Comparison of ENCODE assay signal across 8 mouse cellular contexts in genomic region chr17:55958918-55959728, GRCm38 (mm10). TPM values are rescaled to one million over a fixed set of nuclear protein-coding genes. Genes with fewer than 3 reads are reported as not detected.
DNase-seq lines count a peak whose midpoint lies in the region; ATAC-seq and TF ChIP-seq lines count a peak whose summit lies in the region.

Gene Yju2, plus strand, starts transcription at chr17:55959099.

- peaks cover 19% of the 10 kb centered on the region; the same call in 1 of the 2 replicates for H3K36me3 ChIP-seq in embryonic facial prominence, embryonic 14.5 days (ENCODE audit: control insufficient read depth, insufficient read depth, low read length)
- H3K36me3 ChIP-seq in heart, adult 2 months (ENCODE audit: control insufficient read depth, insufficient read depth, low read length), result no peaks in the 10 kb centered on the region
- peaks cover 31% of the 10 kb centered on the region for H3K36me3 ChIP-seq in limb, embryonic 13.5 days
- H3K36me3 ChIP-seq in midbrain, embryonic 16.5 days (ENCODE audit: control insufficient read depth, insufficient read depth, low read length), result 0 out of 2 replicates have a peak, but pooled peaks cover 3% of the 10 kb centered on the region

- DNase-seq in 3T3-L1 (ENCODE audit: low read depth, low spot score), result peak; percentile 99
- DNase-seq in adrenal gland, postnatal 4 days (ENCODE audit: low spot score in 2 of 2), result peak; percentile 80 to 86
- DNase-seq in embryonic facial prominence, embryonic 14.5 days (ENCODE audit: low spot score), result peak; percentile 98
- peak; percentile 92 to 95 for DNase-seq in heart, adult 2 months
- DNase-seq in kidney, adult 8-10 months, result peak; percentile 94
- peak; percentile 88 to 91 for DNase-seq in spleen, postnatal 10 days (ENCODE audit: low spot score in 2 of 2)

- peak within 1 kb of the TSS; percentile 59 for H3K4me3 ChIP-seq in embryonic facial prominence, embryonic 14.5 days (ENCODE audit: low read depth, low read length)
- H3K4me3 ChIP-seq in heart, adult 2 months, result peak within 1 kb of the TSS; percentile 72
- H3K4me3 ChIP-seq in limb, embryonic 13.5 days, result peak within 1 kb of the TSS; percentile 51
- H3K4me3 ChIP-seq in midbrain, embryonic 16.5 days (ENCODE audit: low read depth, low read length), result peak within 1 kb of the TSS; percentile 51

- ATAC-seq in embryonic facial prominence, embryonic 14.5 days (ENCODE audit: low read depth), result peak; percentile 95
- peak; percentile 93 for ATAC-seq in limb, embryonic 13.5 days (ENCODE audit: low FRiP score, low read depth)
- ATAC-seq in midbrain, embryonic 16.5 days, result peak; percentile 90

- under 1% methylated on average over 45 of the region's 46 CpGs for WGBS in embryonic facial prominence, embryonic 14.5 days
- under 1% methylated on average over 46 of the region's 46 CpGs for WGBS in heart, adult 2 months
- WGBS in limb, embryonic 13.5 days, result under 1% methylated on average over 45 of the region's 46 CpGs
- WGBS in midbrain, embryonic 16.5 days, result under 1% methylated on average over 46 of the region's 46 CpGs

- no peaks in the 10 kb centered on the region for H3K79me2 ChIP-seq in heart, adult 2 months (replicated peaks; ENCODE audit: control insufficient read depth, insufficient read depth, low read length)

- TF ChIP-seq POLR2A in heart, adult 2 months (IDR thresholded peaks at IDR 0.05; ENCODE audit: insufficient read depth, low read depth, low read length), result peak; percentile 86

- no peaks in the 10 kb centered on the region for H3K27me3 ChIP-seq in embryonic facial prominence, embryonic 14.5 days (replicated peaks; ENCODE audit: control insufficient read depth, insufficient read depth, low read length)
- H3K27me3 ChIP-seq in heart, adult 2 months (ENCODE audit: control insufficient read depth, insufficient read depth, low read length), result no peaks in the 10 kb centered on the region
- H3K27me3 ChIP-seq in limb, embryonic 13.5 days, result peaks cover 17% of the 10 kb centered on the region
- no peaks in the 10 kb centered on the region for H3K27me3 ChIP-seq in midbrain, embryonic 16.5 days (ENCODE audit: control insufficient read depth, insufficient read depth, low read depth, low read length)

- peak within 1 kb of the TSS; percentile 96 for H3K27ac ChIP-seq in embryonic facial prominence, embryonic 14.5 days (replicated peaks; ENCODE audit: low read depth, low read length)
- peak within 1 kb of the TSS; percentile 95 for H3K27ac ChIP-seq in heart, adult 2 months
- H3K27ac ChIP-seq in limb, embryonic 13.5 days, result peak within 1 kb of the TSS; percentile 90
- H3K27ac ChIP-seq in midbrain, embryonic 16.5 days (ENCODE audit: low read length), result peak within 1 kb of the TSS; percentile 89

- H3K9ac ChIP-seq in embryonic facial prominence, embryonic 14.5 days (ENCODE audit: low read depth, low read length), result peak within 1 kb of the TSS; percentile 71
- H3K9ac ChIP-seq in heart, adult 2 months (ENCODE audit: low read depth, low read length), result peak within 1 kb of the TSS; percentile 55
- peak within 1 kb of the TSS; percentile 70 for H3K9ac ChIP-seq in limb, embryonic 13.5 days
- H3K9ac ChIP-seq in midbrain, embryonic 16.5 days (ENCODE audit: low read depth, low read length), result peak within 1 kb of the TSS; percentile 57

- peak; percentile 42; the same call in 1 of the 2 replicates for TF ChIP-seq EP300 in heart, adult 2 months (IDR thresholded peaks at IDR 0.05; ENCODE audit: insufficient read depth, low read depth, low read length)

- H3K4me1 ChIP-seq in embryonic facial prominence, embryonic 14.5 days (ENCODE audit: control insufficient read depth, insufficient read depth, low read length), result peaks cover 16% of the 10 kb centered on the region
- peaks cover 4% of the 10 kb centered on the region for H3K4me1 ChIP-seq in heart, adult 2 months (ENCODE audit: control insufficient read depth, insufficient read depth, low read length)
- H3K4me1 ChIP-seq in limb, embryonic 13.5 days, result peaks cover 29% of the 10 kb centered on the region
- peaks cover 31% of the 10 kb centered on the region for H3K4me1 ChIP-seq in midbrain, embryonic 16.5 days (ENCODE audit: control insufficient read depth, insufficient read depth, low read length)

- intact Hi-C loops in heart, adult 2 months (cut with DNase I), result loop anchor here (2.0 to 10.0 kb wide), 4 partner anchors 14 to 296 kb away; partner anchors contain the start of genes Fem1a, Pot1b and Sh3gl1

- no peak for TF ChIP-seq CTCF in heart, adult 2 months (IDR thresholded peaks at IDR 0.05)

- no peaks in the 10 kb centered on the region for H3K9me3 ChIP-seq in embryonic facial prominence, embryonic 14.5 days (ENCODE audit: control insufficient read depth, low read length)
- H3K9me3 ChIP-seq in limb, embryonic 13.5 days, result no peaks in the 10 kb centered on the region
- H3K9me3 ChIP-seq in midbrain, embryonic 16.5 days (replicated peaks; ENCODE audit: control insufficient read depth, low read length, poor library complexity, severe bottlenecking), result no peaks in the 10 kb centered on the region

- H3K4me2 ChIP-seq in embryonic facial prominence, embryonic 14.5 days (ENCODE audit: low read depth, low read length), result peak within 1 kb of the TSS; percentile 74
- peak within 1 kb of the TSS; percentile 78 for H3K4me2 ChIP-seq in limb, embryonic 13.5 days (replicated peaks)
- H3K4me2 ChIP-seq in midbrain, embryonic 16.5 days (ENCODE audit: low read length), result peak within 1 kb of the TSS; percentile 66

RNA-seq across cellular contexts. Expression of gene Yju2, which starts in this region (rescaled TPM):
- 10 to 100 TPM; 22.7 to 26.9 TPM for total RNA-seq in adrenal gland, postnatal 4 days (2021)
- polyA plus RNA-seq in embryonic facial prominence, embryonic 14.5 days (2014; fragmentation: Nextera tagmentation; extraction: Ambion mirVana), result 16.8 and 20.2 TPM in 2 replicates
- total RNA-seq in heart, adult 2 months (2021), result 1 to 10 TPM; 8.3 to 9.2 TPM
- 3.7 and 4.2 TPM in 2 replicates for polyA plus RNA-seq in heart, adult 2 months (2012; rRNA removed)
- 25.5 and 27.8 TPM in 2 replicates for polyA plus RNA-seq in limb, embryonic 13.5 days (2015; fragmentation: Nextera tagmentation; extraction: Ambion mirVana)
- polyA plus RNA-seq in midbrain, embryonic 16.5 days (2015; fragmentation: Nextera tagmentation; extraction: Ambion mirVana), result 21.2 and 24.6 TPM in 2 replicates

Comparison
In these comparisons a context has a peak if more than half of its experiments do, and no peak if none do; other contexts are left out.
1. Peak in every context shown above with its lines: DNase-seq, ATAC-seq, H3K4me3 ChIP-seq and H3K27ac ChIP-seq.